Mouse (Mus musculus): ENCODE measurements around the gene Bco2. TPM values are rescaled to one million over a fixed set of nuclear protein-coding genes. Genes with fewer than 3 reads are reported as not detected.
A peak's percentile ranks its signal among the peaks of the same experiment; 100 is the strongest.

Gene Bco2
- polyA plus RNA-seq, 2 experiments = 0.28 to 0.33 TPM

DNA sequence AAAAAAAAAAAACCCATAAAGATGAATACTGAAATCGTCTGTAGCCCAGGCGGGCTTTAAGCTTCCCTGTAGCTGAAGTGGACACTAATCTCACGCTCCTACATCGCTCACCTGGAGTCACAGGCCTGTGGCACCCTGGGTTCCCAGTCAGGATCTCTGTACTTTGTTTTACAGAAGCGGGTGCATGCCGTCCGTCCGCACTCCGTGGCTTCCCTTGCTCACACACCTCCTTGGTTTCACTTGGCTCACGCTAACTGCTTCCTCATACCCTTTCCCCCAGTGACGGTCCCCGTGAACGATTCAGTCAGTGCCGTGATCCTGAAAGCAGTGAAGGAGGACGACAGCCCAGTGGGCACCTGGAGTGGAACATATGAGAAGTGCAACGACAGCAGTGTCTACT is 56.2 kb downstream of the Bco2 start:
- DNase-seq (ENCODE audit: low read depth in 3 of 3, low spot score in 3 of 3) = no peak
- no peak overlapping the region for H3K4me3 ChIP-seq (ENCODE audit: insufficient read depth in 1 of 2, low read depth in 2 of 2, low read length in 2 of 2)
- H3K27ac ChIP-seq = no peak overlapping the region
- no peak overlapping the region for H3K9ac ChIP-seq (replicated peaks)
- no peak for TF ChIP-seq CTCF (IDR thresholded peaks at IDR 0.05; ENCODE audit: low read depth)
- no peak for TF ChIP-seq EP300 (IDR thresholded peaks at IDR 0.05; ENCODE audit: low read depth)
- no peaks in the 10 kb centered on the region for H3K9me3 ChIP-seq (ENCODE audit: control insufficient read depth, low read length)
- peaks cover 0 to 24% of the 10 kb centered on the region in 2 experiments; a peak in 3 of 4 replicates for H3K4me1 ChIP-seq (replicated peaks; ENCODE audit: control insufficient read depth in 2 of 2, insufficient read depth in 2 of 2, low read length in 1 of 2)
- H3K4me2 ChIP-seq (ENCODE audit: low read depth) = no peak overlapping the region
- no peaks in the 10 kb centered on the region for H3K27me3 ChIP-seq (ENCODE audit: control insufficient read depth, insufficient read depth, low read length)
- 55% methylated on average over 16 of the region's 16 CpGs for WGBS (ENCODE audit: insufficient replicate concordance)
- ATAC-seq (ENCODE audit: insufficient read depth) = no peak
- H3K36me3 ChIP-seq (replicated peaks; ENCODE audit: control insufficient read depth, insufficient read depth, low read depth) = no peaks in the 10 kb centered on the region

DNA sequence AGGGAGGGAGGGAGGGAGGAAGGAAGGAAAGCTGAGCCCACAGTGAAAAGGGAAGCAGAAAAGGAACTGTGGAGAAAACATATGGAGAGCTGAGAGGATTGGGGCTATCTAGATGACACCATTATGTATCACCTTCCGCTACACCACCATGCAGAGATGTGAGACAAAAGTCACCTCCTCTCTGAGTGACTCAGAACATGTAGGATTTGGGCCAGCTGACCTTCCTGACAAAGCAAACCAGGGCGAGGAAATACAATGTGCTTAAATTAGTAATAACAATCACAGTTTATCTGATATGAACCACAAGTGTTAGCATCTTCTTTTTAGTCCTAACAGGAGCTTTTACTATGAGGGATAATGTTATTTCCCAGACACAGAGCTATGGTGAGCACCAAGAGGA is 57.4 kb downstream of the Bco2 start:
- TF ChIP-seq EP300 (IDR thresholded peaks at IDR 0.05; ENCODE audit: low read depth) (no peak), CTCF (IDR thresholded peaks at IDR 0.05; ENCODE audit: low read depth) (no peak)
- Histone ChIP-seq H3K4me1 (replicated peaks; ENCODE audit: control insufficient read depth in 2 of 2, insufficient read depth in 2 of 2, low read length in 1 of 2) (peaks cover 0 to 24% of the 10 kb centered on the region in 2 experiments; a peak in 3 of 4 replicates), H3K9me3 (ENCODE audit: control insufficient read depth, low read length) (no peaks in the 10 kb centered on the region), H3K4me3 (ENCODE audit: insufficient read depth in 1 of 2, low read depth in 2 of 2, low read length in 2 of 2) (no peak overlapping the region), H3K4me2 (ENCODE audit: low read depth) (no peak overlapping the region), H3K27ac (no peak overlapping the region), H3K36me3 (replicated peaks; ENCODE audit: control insufficient read depth, insufficient read depth, low read depth) (no peaks in the 10 kb centered on the region), H3K9ac (replicated peaks) (no peak overlapping the region), H3K27me3 (ENCODE audit: control insufficient read depth, insufficient read depth, low read length) (no peaks in the 10 kb centered on the region)
- ATAC-seq (ENCODE audit: insufficient read depth) = no peak
- no peak for DNase-seq (ENCODE audit: low read depth in 3 of 3, low spot score in 3 of 3)
- 42% methylated on average over 2 of the region's 2 CpGs for WGBS (ENCODE audit: insufficient replicate concordance)

DNA sequence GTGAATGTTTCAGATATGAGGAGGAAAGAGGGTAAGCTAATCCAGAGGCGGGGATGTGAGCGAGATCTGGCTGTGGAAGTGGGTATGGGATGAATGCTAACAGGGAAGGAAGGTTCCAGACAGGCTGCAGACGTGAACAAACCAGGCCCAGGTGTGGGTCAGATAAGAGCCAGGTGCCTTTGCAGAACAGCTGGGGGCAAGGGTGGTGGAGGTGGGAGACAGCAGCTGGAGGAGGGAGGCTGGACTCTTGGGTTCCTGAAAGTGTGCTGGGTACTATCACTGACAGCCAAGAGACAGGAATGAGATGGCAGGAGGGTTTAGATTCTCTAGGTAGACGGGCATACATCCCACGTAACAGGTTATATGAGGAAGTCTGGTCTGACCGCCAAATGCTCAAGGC is 57.9 kb downstream of the Bco2 start:
- Histone ChIP-seq H3K27me3 (ENCODE audit: control insufficient read depth, insufficient read depth, low read length) (no peaks in the 10 kb centered on the region), H3K9ac (replicated peaks) (no peak overlapping the region), H3K4me1 (replicated peaks; ENCODE audit: control insufficient read depth in 2 of 2, insufficient read depth in 2 of 2, low read length in 1 of 2) (peaks cover 0 to 24% of the 10 kb centered on the region in 2 experiments; a peak in 3 of 4 replicates), H3K9me3 (ENCODE audit: control insufficient read depth, low read length) (no peaks in the 10 kb centered on the region), H3K4me3 (ENCODE audit: insufficient read depth in 1 of 2, low read depth in 2 of 2, low read length in 2 of 2) (no peak overlapping the region), H3K4me2 (ENCODE audit: low read depth) (no peak overlapping the region), H3K36me3 (replicated peaks; ENCODE audit: control insufficient read depth, insufficient read depth, low read depth) (no peaks in the 10 kb centered on the region), H3K27ac (no peak overlapping the region)
- 47% methylated on average over 6 of the region's 6 CpGs for WGBS (ENCODE audit: insufficient replicate concordance)
- ATAC-seq (ENCODE audit: insufficient read depth) = no peak
- DNase-seq (ENCODE audit: low read depth in 3 of 3, low spot score in 3 of 3) = no peak
- TF ChIP-seq CTCF (IDR thresholded peaks at IDR 0.05; ENCODE audit: low read depth) (no peak), EP300 (IDR thresholded peaks at IDR 0.05; ENCODE audit: low read depth) (no peak)

DNA sequence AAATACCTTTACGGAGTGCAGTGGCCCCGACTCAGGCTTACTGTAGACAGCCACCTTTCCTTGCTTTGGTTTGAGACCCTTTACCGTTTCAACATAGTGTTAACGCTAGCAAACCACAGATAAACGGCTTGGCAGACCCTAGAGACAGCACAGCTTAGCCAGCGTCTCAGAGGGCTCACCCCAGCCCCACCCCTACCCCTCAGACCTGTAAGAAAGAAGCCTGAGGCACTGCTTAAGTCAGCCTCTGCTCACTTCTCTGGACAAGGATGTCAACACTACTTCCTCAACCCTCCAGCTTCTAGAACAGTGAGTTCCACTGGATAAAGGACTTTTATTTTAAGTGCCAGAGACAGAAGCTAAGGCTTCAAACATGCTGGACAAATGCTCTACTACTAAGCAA is 58.4 kb downstream of the Bco2 start:
- no peaks in the 10 kb centered on the region for H3K36me3 ChIP-seq (replicated peaks; ENCODE audit: control insufficient read depth, insufficient read depth, low read depth)
- H3K9me3 ChIP-seq (ENCODE audit: control insufficient read depth, low read length) = no peaks in the 10 kb centered on the region
- 9% methylated on average over 6 of the region's 6 CpGs for WGBS (ENCODE audit: insufficient replicate concordance)
- no peak overlapping the region for H3K27ac ChIP-seq
- peaks cover 0 to 22% of the 10 kb centered on the region in 2 experiments; a peak in 3 of 4 replicates for H3K4me1 ChIP-seq (replicated peaks; ENCODE audit: control insufficient read depth in 2 of 2, insufficient read depth in 2 of 2, low read length in 1 of 2)
- H3K4me3 ChIP-seq (ENCODE audit: insufficient read depth in 1 of 2, low read depth in 2 of 2, low read length in 2 of 2) = no peak overlapping the region
- peak overlapping the region; percentile 41 for H3K4me2 ChIP-seq (ENCODE audit: low read depth)
- no peaks in the 10 kb centered on the region for H3K27me3 ChIP-seq (ENCODE audit: control insufficient read depth, insufficient read depth, low read length)
- no peak overlapping the region for H3K9ac ChIP-seq (replicated peaks)
- TF ChIP-seq CTCF (IDR thresholded peaks at IDR 0.05; ENCODE audit: low read depth) (no peak), EP300 (IDR thresholded peaks at IDR 0.05; ENCODE audit: low read depth) (no peak)
- DNase-seq (ENCODE audit: low read depth in 3 of 3, low spot score in 3 of 3) (no peak), ATAC-seq (ENCODE audit: insufficient read depth) (no peak)

- TF ChIP-seq CTCF (IDR thresholded peaks at IDR 0.05; ENCODE audit: low read depth) = no peak
- TF ChIP-seq EP300 (IDR thresholded peaks at IDR 0.05; ENCODE audit: low read depth) = no peak
- no peaks in the 10 kb centered on the region for H3K9me3 ChIP-seq (ENCODE audit: control insufficient read depth, low read length)
- DNase-seq (ENCODE audit: low read depth in 3 of 3, low spot score in 3 of 3) (no peak), ATAC-seq (ENCODE audit: insufficient read depth) (peak; percentile 28; the same call in 1 of the 2 replicates)
- peaks cover 0 to 23% of the 10 kb centered on the region in 2 experiments; a peak in 3 of 4 replicates for H3K4me1 ChIP-seq (replicated peaks; ENCODE audit: control insufficient read depth in 2 of 2, insufficient read depth in 2 of 2, low read length in 1 of 2)
- 3% methylated on average over 6 of the region's 6 CpGs for WGBS (ENCODE audit: insufficient replicate concordance)
- no peak overlapping the region for H3K4me3 ChIP-seq (ENCODE audit: insufficient read depth in 1 of 2, low read depth in 2 of 2, low read length in 2 of 2)
- no peak overlapping the region for H3K9ac ChIP-seq (replicated peaks)
- no peak overlapping the region for H3K27ac ChIP-seq
- peak overlapping the region; percentile 41 for H3K4me2 ChIP-seq (ENCODE audit: low read depth)
- no peaks in the 10 kb centered on the region for H3K27me3 ChIP-seq (ENCODE audit: control insufficient read depth, insufficient read depth, low read length)
- H3K36me3 ChIP-seq (replicated peaks; ENCODE audit: control insufficient read depth, insufficient read depth, low read depth) = no peaks in the 10 kb centered on the region
These were observed 58.9 kb downstream of the Bco2 start for GRCm38 (mm10) chr9:50496151-50496505.

Measured in liver, embryonic 14.5 days (tissue).